In the genomic region with DNA sequence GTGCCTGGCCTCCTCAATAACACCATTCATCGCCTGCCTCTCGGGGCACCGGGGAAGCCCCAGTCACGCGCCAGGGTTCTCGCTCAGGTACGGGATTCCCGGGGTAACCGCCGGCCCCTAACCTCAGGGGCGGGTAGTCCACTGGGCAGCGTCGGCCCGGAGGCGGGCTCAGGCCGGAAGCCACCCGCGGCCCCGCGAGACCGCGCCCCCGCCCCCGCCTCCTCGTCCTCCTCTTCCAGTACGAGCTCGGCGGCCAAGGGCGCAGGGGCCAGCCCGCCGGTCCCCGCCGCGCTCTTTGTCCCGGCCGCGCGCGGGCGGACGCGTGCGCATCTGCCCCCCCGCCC, we compare ENCODE assay signal across 7 mouse cellular contexts. TPM values are rescaled to one million over a fixed set of nuclear protein-coding genes. Genes with fewer than 3 reads are reported as not detected.
DNase-seq lines count a peak whose midpoint lies in the region; ATAC-seq and TF ChIP-seq lines count a peak whose summit lies in the region.

No protein-coding gene starts in this region.

- peak; percentile 77 for ATAC-seq in limb, embryonic 15.5 days (ENCODE audit: insufficient number of reproducible peaks, low FRiP score, low TSS enrichment, low read depth)
- peak; percentile 80 for ATAC-seq in midbrain, postnatal 0 days (ENCODE audit: low FRiP score)

- WGBS in embryonic facial prominence, embryonic 10.5 days, result 1% methylated on average over 44 of the region's 44 CpGs
- WGBS in kidney, adult 2 months, result 1% methylated on average over 43 of the region's 44 CpGs
- WGBS in limb, embryonic 15.5 days, result under 1% methylated on average over 43 of the region's 44 CpGs
- WGBS in midbrain, postnatal 0 days, result under 1% methylated on average over 12 of the region's 44 CpGs

- peak overlapping the region; percentile 88 for H3K9ac ChIP-seq in limb, embryonic 15.5 days
- H3K9ac ChIP-seq in midbrain, postnatal 0 days (replicated peaks; ENCODE audit: low read length, poor library complexity, severe bottlenecking), result peak overlapping the region; percentile 87

- H3K36me3 ChIP-seq in embryonic facial prominence, embryonic 10.5 days (replicated peaks), result peaks cover 8% of the 10 kb centered on the region
- no peaks in the 10 kb centered on the region for H3K36me3 ChIP-seq in kidney, adult 2 months (ENCODE audit: control insufficient read depth, insufficient read depth, low read length)
- H3K36me3 ChIP-seq in limb, embryonic 15.5 days, result no peaks in the 10 kb centered on the region
- no peaks in the 10 kb centered on the region; the same call in 1 of the 2 replicates for H3K36me3 ChIP-seq in midbrain, postnatal 0 days (ENCODE audit: insufficient read depth, low read length)

- TF ChIP-seq POLR2A in kidney, adult 2 months (IDR thresholded peaks at IDR 0.05; ENCODE audit: low read depth, low read length), result no peak

- peak; percentile 93 for DNase-seq in adrenal gland, postnatal 14 days
- peak; percentile 94 for DNase-seq in embryonic facial prominence, embryonic 10.5 days (ENCODE audit: low spot score)
- DNase-seq in heart, adult 18-20 months, result peak; percentile 80 to 83
- peak; percentile 85 for DNase-seq in kidney, adult 2 months
- peak; percentile 71 for DNase-seq in midbrain, postnatal 0 days (ENCODE audit: low spot score)
- DNase-seq in spleen, postnatal 10 days (ENCODE audit: low spot score in 2 of 2), result peak; percentile 85 to 93

- TF ChIP-seq CTCF in kidney, adult 2 months (conservative IDR thresholded peaks at IDR 0.05; ENCODE audit: insufficient read depth, insufficient read length, low read depth, low read length), result no peak
- TF ChIP-seq CTCF in midbrain, postnatal 0 days (IDR thresholded peaks at IDR 0.05), result no peak

- peaks cover 50% of the 10 kb centered on the region for H3K4me1 ChIP-seq in embryonic facial prominence, embryonic 10.5 days
- peaks cover 3% of the 10 kb centered on the region; the same call in 1 of the 2 replicates for H3K4me1 ChIP-seq in kidney, adult 2 months (ENCODE audit: control insufficient read depth, insufficient read depth, low read length)
- H3K4me1 ChIP-seq in limb, embryonic 15.5 days, result peaks cover 24% of the 10 kb centered on the region
- H3K4me1 ChIP-seq in midbrain, postnatal 0 days (ENCODE audit: insufficient read depth, low read length), result no peaks in the 10 kb centered on the region; the same call in 1 of the 2 replicates

- H3K9me3 ChIP-seq in embryonic facial prominence, embryonic 10.5 days, result no peaks in the 10 kb centered on the region
- no peaks in the 10 kb centered on the region for H3K9me3 ChIP-seq in limb, embryonic 15.5 days
- H3K9me3 ChIP-seq in midbrain, postnatal 0 days (ENCODE audit: low read length), result no peaks in the 10 kb centered on the region

- no peaks in the 10 kb centered on the region for H3K27me3 ChIP-seq in embryonic facial prominence, embryonic 10.5 days (replicated peaks; ENCODE audit: low read depth, poor library complexity, severe bottlenecking)
- H3K27me3 ChIP-seq in kidney, adult 2 months (replicated peaks; ENCODE audit: control insufficient read depth, insufficient read depth, low read length), result no peaks in the 10 kb centered on the region
- no peaks in the 10 kb centered on the region for H3K27me3 ChIP-seq in limb, embryonic 15.5 days
- no peaks in the 10 kb centered on the region for H3K27me3 ChIP-seq in midbrain, postnatal 0 days (ENCODE audit: insufficient read depth, low read length)

- H3K4me2 ChIP-seq in limb, embryonic 15.5 days, result peak overlapping the region; percentile 81
- H3K4me2 ChIP-seq in midbrain, postnatal 0 days (ENCODE audit: low read depth, low read length, poor library complexity, severe bottlenecking), result peak overlapping the region; percentile 82

- peak overlapping the region; percentile 99 for H3K27ac ChIP-seq in embryonic facial prominence, embryonic 10.5 days (replicated peaks)
- H3K27ac ChIP-seq in kidney, adult 2 months (ENCODE audit: insufficient read depth, low read depth, low read length), result peak overlapping the region; percentile 74
- H3K27ac ChIP-seq in limb, embryonic 15.5 days, result peak overlapping the region; percentile 96
- H3K27ac ChIP-seq in midbrain, postnatal 0 days (ENCODE audit: low read depth, low read length), result peak overlapping the region; percentile 83

- H3K4me3 ChIP-seq in embryonic facial prominence, embryonic 10.5 days, result peak overlapping the region; percentile 83
- H3K4me3 ChIP-seq in kidney, adult 2 months (ENCODE audit: insufficient read depth, low read depth, low read length), result peak overlapping the region; percentile 87
- peak overlapping the region; percentile 68 for H3K4me3 ChIP-seq in limb, embryonic 15.5 days
- H3K4me3 ChIP-seq in midbrain, postnatal 0 days (ENCODE audit: low read depth, low read length), result peak overlapping the region; percentile 64

RNA-seq across cellular contexts. Expression of a gene that starts 0.6 kb away (rescaled TPM):
- total RNA-seq in adrenal gland, postnatal 14 days (2021), result 54.3 and 61.0 TPM in 2 replicates
- 209 and 212 TPM in 2 replicates for polyA plus RNA-seq in embryonic facial prominence, embryonic 10.5 days (2016; fragmentation: Nextera tagmentation; extraction: Ambion mirVana)
- 10 to 100 TPM; 43.0 to 50.2 TPM for total RNA-seq in heart, adult 18-20 months (2021)
- 25.2 and 25.4 TPM in 2 replicates for polyA plus RNA-seq in kidney, adult 2 months (2012; rRNA removed)
- polyA plus RNA-seq in limb, embryonic 15.5 days (2015; fragmentation: Nextera tagmentation; extraction: Ambion mirVana), result 116 and 125 TPM in 2 replicates
- 196 and 228 TPM in 2 replicates for total RNA-seq in midbrain, postnatal 0 days (2014; rRNA removed)
- polyA plus RNA-seq in midbrain, postnatal 0 days (2015; fragmentation: Nextera tagmentation; extraction: Ambion mirVana), result 179 and 200 TPM in 2 replicates

Comparison
In these comparisons a context has a peak if more than half of its experiments do, and no peak if none do; other contexts are left out.
1. Peak in every context shown above with its lines: DNase-seq, ATAC-seq, H3K4me3 ChIP-seq and H3K27ac ChIP-seq.